8 mouse cellular contexts compared by ENCODE assay signal in the genomic region with DNA sequence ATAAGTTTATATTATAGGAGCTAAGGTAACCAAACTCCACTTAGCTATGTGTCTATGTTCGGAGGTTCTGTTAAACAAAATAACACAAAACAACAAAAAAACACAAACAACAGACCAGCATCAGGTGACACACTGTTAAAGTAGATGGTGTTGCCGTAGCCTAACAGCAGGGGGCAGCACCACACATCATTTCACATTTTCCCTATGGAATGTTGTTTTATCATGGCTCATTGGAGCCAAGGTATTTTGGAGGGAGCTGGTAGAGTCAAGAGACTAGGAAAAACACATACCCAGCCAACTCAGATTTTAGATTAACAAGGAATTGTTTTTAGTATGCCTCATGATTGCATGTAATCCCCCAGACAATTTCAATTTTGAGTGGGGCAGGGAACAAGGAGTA. TPM values are rescaled to one million over a fixed set of nuclear protein-coding genes. Genes with fewer than 3 reads are reported as not detected.
DNase-seq lines count a peak whose midpoint lies in the region.

No protein-coding gene starts in this region.

- intact Hi-C loops in heart, postnatal 25 days (cut with DNase I) = loop anchor here (1.0 to 10.0 kb wide), 4 partner anchors 158 to 448 kb away; partner anchors contain the start of genes Cldn11 and Gpr160

- peak; percentile 33 to 77 for DNase-seq in heart, adult 18-20 months
- no peak for DNase-seq in heart, postnatal 25 days (ENCODE audit: low spot score)
- DNase-seq in adrenal gland, adult 18-20 months (ENCODE audit: low spot score in 2 of 2) = peak; percentile 56 to 67
- DNase-seq in embryo, embryonic 10.5 days (ENCODE audit: low spot score) = peak; percentile 86
- peak; percentile 2 to 25 for DNase-seq in heart, adult 9 months (ENCODE audit: low spot score in 2 of 2)
- peak; percentile 64 for DNase-seq in layer of hippocampus, adult 11-12 months (ENCODE audit: low spot score)
- DNase-seq in lung, postnatal 10 days = peak; percentile 64
- peak; percentile 13 for DNase-seq in skeletal muscle tissue, adult 2 months (ENCODE audit: low read depth, low spot score)

RNA-seq across cellular contexts. Expression of gene Lrrc31, which starts 3.3 kb away (rescaled TPM):
- total RNA-seq in heart, adult 18-20 months (2021) = under 1 TPM in 1 of 2 experiments, not detected in 1; 0.13 TPM
- under 1 TPM; 0.17 to 0.39 TPM for total RNA-seq in heart, postnatal 25 days (2021)
- total RNA-seq in adrenal gland, adult 18-20 months (2021) = under 1 TPM in 1 of 2 experiments, not detected in 1; 0.19 TPM

RNA-seq across cellular contexts. Expression of gene Lrrc34, which starts 48.7 kb away (rescaled TPM):
- under 1 TPM in 1 of 2 experiments, not detected in 1; 0.15 TPM for total RNA-seq in heart, adult 18-20 months (2021)
- total RNA-seq in heart, postnatal 25 days (2021) = not detected
- not detected for total RNA-seq in adrenal gland, adult 18-20 months (2021)

RNA-seq across cellular contexts. Expression of gene Samd7, which starts 49.7 kb away (rescaled TPM):
- total RNA-seq in heart, adult 18-20 months (2021) = not detected
- total RNA-seq in heart, postnatal 25 days (2021) = not detected
- total RNA-seq in adrenal gland, adult 18-20 months (2021) = not detected

RNA-seq across cellular contexts. Expression of gene Lrriq4, which starts 52.0 kb away (rescaled TPM):
- total RNA-seq in heart, adult 18-20 months (2021) = not detected
- not detected for total RNA-seq in heart, postnatal 25 days (2021)
- total RNA-seq in adrenal gland, adult 18-20 months (2021) = not detected
